In genomic region chr17:26633926-26634325, GRCm38 (mm10) we compare ENCODE assay signal across 27 mouse cellular contexts. TPM values are rescaled to one million over a fixed set of nuclear protein-coding genes. Genes with fewer than 3 reads are reported as not detected.
DNase-seq lines count a peak whose midpoint lies in the region; ATAC-seq and TF ChIP-seq lines count a peak whose summit lies in the region.
"Had no signal": no experiment of that assay in that cellular context is flagged by ENCODE, and none has a peak within 500 bp of the region (broad histone marks: within the 10 kb centered on the region; RNA-seq: fewer than 3 reads in every experiment).

No protein-coding gene starts in this region.

- H3K36me3 ChIP-seq in embryonic facial prominence, embryonic 13.5 days: peaks cover 90% of the 10 kb centered on the region
- H3K36me3 ChIP-seq in embryonic facial prominence, embryonic 10.5 days (replicated peaks): peaks cover 97% of the 10 kb centered on the region
- H3K36me3 ChIP-seq in kidney, embryonic 16.5 days (ENCODE audit: insufficient read depth, low read length): peaks cover 49% of the 10 kb centered on the region
- H3K36me3 ChIP-seq in kidney, embryonic 15.5 days: peaks cover 88% of the 10 kb centered on the region
- no peaks in the 10 kb centered on the region; the same call in 1 of the 2 replicates for H3K36me3 ChIP-seq in liver, adult 2 months (ENCODE audit: control insufficient read depth, insufficient read depth, low read length)
- peaks cover 22% of the 10 kb centered on the region; the same call in 1 of the 2 replicates for H3K36me3 ChIP-seq in liver, embryonic 11.5 days (ENCODE audit: control insufficient read depth, insufficient read depth, low read length)

- no peak for TF ChIP-seq POLR2A in liver, adult 2 months (IDR thresholded peaks at IDR 0.05; ENCODE audit: extremely low read depth, insufficient read depth, low read length)

- ATAC-seq in embryonic facial prominence, embryonic 13.5 days (ENCODE audit: insufficient number of reproducible peaks, insufficient read depth, low FRiP score, low TSS enrichment, low read depth): no peak
- ATAC-seq in kidney, embryonic 16.5 days (ENCODE audit: low FRiP score, low TSS enrichment): no peak
- ATAC-seq in kidney, embryonic 15.5 days (replicated peaks; ENCODE audit: low FRiP score): no peak
- no peak for ATAC-seq in liver, embryonic 11.5 days (replicated peaks; ENCODE audit: low FRiP score)
- ATAC-seq: activated CD4-positive, CD25-positive, alpha-beta regulatory T cell, adult 4 months; forebrain, embryonic 14.5 days; forebrain, postnatal 0 days; hindbrain, embryonic 16.5 days had no signal

- no peak overlapping the region for H3K4me2 ChIP-seq in embryonic facial prominence, embryonic 13.5 days
- H3K4me2 ChIP-seq in kidney, embryonic 16.5 days (replicated peaks; ENCODE audit: low read depth, low read length): no peak overlapping the region
- no peak overlapping the region for H3K4me2 ChIP-seq in kidney, embryonic 15.5 days
- no peak overlapping the region for H3K4me2 ChIP-seq in liver, embryonic 11.5 days
- H3K4me2 ChIP-seq: embryonic facial prominence, embryonic 15.5 days; heart, embryonic 11.5 days; heart, embryonic 15.5 days; hindbrain, embryonic 13.5 days had no signal

- no peak for TF ChIP-seq CTCF in liver, adult 2 months (IDR thresholded peaks at IDR 0.05; ENCODE audit: low read depth, low read length)

- H3K27me3 ChIP-seq in embryonic facial prominence, embryonic 13.5 days: no peaks in the 10 kb centered on the region
- H3K27me3 ChIP-seq in embryonic facial prominence, embryonic 10.5 days (replicated peaks; ENCODE audit: low read depth, poor library complexity, severe bottlenecking): no peaks in the 10 kb centered on the region
- H3K27me3 ChIP-seq in kidney, embryonic 16.5 days (ENCODE audit: insufficient read depth, low read length): no peaks in the 10 kb centered on the region
- no peaks in the 10 kb centered on the region for H3K27me3 ChIP-seq in kidney, embryonic 15.5 days
- no peaks in the 10 kb centered on the region for H3K27me3 ChIP-seq in liver, adult 2 months (ENCODE audit: control insufficient read depth, insufficient read depth, low read length)
- no peaks in the 10 kb centered on the region for H3K27me3 ChIP-seq in liver, embryonic 11.5 days (replicated peaks; ENCODE audit: control insufficient read depth, insufficient read depth, low read length)
- H3K27me3 ChIP-seq: embryonic facial prominence, embryonic 15.5 days; heart, embryonic 15.5 days; hindbrain, embryonic 13.5 days had no signal

- 97% methylated on average over 9 of the region's 9 CpGs for WGBS in embryonic facial prominence, embryonic 13.5 days
- WGBS in embryonic facial prominence, embryonic 10.5 days: 93% methylated on average over 9 of the region's 9 CpGs
- 95% methylated on average over 9 of the region's 9 CpGs for WGBS in kidney, embryonic 16.5 days
- 93% methylated on average over 9 of the region's 9 CpGs for WGBS in kidney, embryonic 15.5 days
- 72% methylated on average over 9 of the region's 9 CpGs for WGBS in liver, adult 2 months
- WGBS in liver, embryonic 11.5 days: 90% methylated on average over 9 of the region's 9 CpGs

- H3K79me2 ChIP-seq in liver, adult 2 months (ENCODE audit: control insufficient read depth, insufficient read depth, low read length): no peaks in the 10 kb centered on the region

- no peak overlapping the region for H3K27ac ChIP-seq in embryonic facial prominence, embryonic 13.5 days
- H3K27ac ChIP-seq in embryonic facial prominence, embryonic 10.5 days (replicated peaks): no peak overlapping the region
- no peak overlapping the region for H3K27ac ChIP-seq in kidney, embryonic 16.5 days (ENCODE audit: low read length)
- no peak overlapping the region for H3K27ac ChIP-seq in kidney, embryonic 15.5 days
- peak overlapping the region; percentile 77 for H3K27ac ChIP-seq in liver, adult 2 months (replicated peaks; ENCODE audit: insufficient read depth, low read depth, low read length)
- H3K27ac ChIP-seq in liver, embryonic 11.5 days (ENCODE audit: low read depth, low read length): no peak overlapping the region
- H3K27ac ChIP-seq: embryonic facial prominence, embryonic 15.5 days; heart, embryonic 15.5 days; hindbrain, embryonic 10.5 days; hindbrain, embryonic 13.5 days had no signal

- no peak for DNase-seq in embryonic facial prominence, embryonic 10.5 days (ENCODE audit: low spot score)
- DNase-seq in kidney, adult 11 months: peak; percentile 37
- peak; percentile 35 to 72 for DNase-seq in kidney, postnatal 25 days
- peak; percentile 72 for DNase-seq in liver, adult 2 months (ENCODE audit: extremely low read depth, low read depth, low spot score)
- no peak for DNase-seq in liver, embryonic 11.5 days (ENCODE audit: low spot score)
- DNase-seq: adrenal gland, adult 8-10 months; adrenal gland, postnatal 25 days; cerebellum, adult 11-12 months; cerebellum, adult 8-10 months; cerebellum, postnatal 10 days; cerebellum, postnatal 36 days; embryo, embryonic 11 days; forebrain, postnatal 0 days; gastrocnemius, postnatal 25 days; heart, postnatal 10 days; heart, postnatal 36 days had no signal

- H3K4me3 ChIP-seq in embryonic facial prominence, embryonic 13.5 days: no peak overlapping the region
- no peak overlapping the region for H3K4me3 ChIP-seq in embryonic facial prominence, embryonic 10.5 days
- no peak overlapping the region for H3K4me3 ChIP-seq in kidney, embryonic 16.5 days (ENCODE audit: low read length)
- H3K4me3 ChIP-seq in kidney, embryonic 15.5 days (replicated peaks): no peak overlapping the region
- no peak overlapping the region for H3K4me3 ChIP-seq in liver, adult 2 months (ENCODE audit: insufficient read depth, low read depth, low read length)
- H3K4me3 ChIP-seq in liver, embryonic 11.5 days (ENCODE audit: low read depth, low read length): no peak overlapping the region
- H3K4me3 ChIP-seq: embryonic facial prominence, embryonic 15.5 days; heart, embryonic 15.5 days; hindbrain, embryonic 10.5 days; hindbrain, embryonic 13.5 days had no signal

- 0 out of 2 replicates have a peak overlapping the region, but pooled peaks have one; percentile 11 for H3K9ac ChIP-seq in embryonic facial prominence, embryonic 13.5 days
- no peak overlapping the region for H3K9ac ChIP-seq in kidney, embryonic 16.5 days (replicated peaks; ENCODE audit: low read length)
- no peak overlapping the region for H3K9ac ChIP-seq in kidney, embryonic 15.5 days
- H3K9ac ChIP-seq in liver, adult 2 months (ENCODE audit: low read depth, low read length): no peak overlapping the region
- H3K9ac ChIP-seq in liver, embryonic 11.5 days (ENCODE audit: low read depth, low read length): no peak overlapping the region
- H3K9ac ChIP-seq: embryonic facial prominence, embryonic 15.5 days; forebrain, postnatal 0 days; heart, embryonic 15.5 days; hindbrain, embryonic 13.5 days had no signal

- H3K4me1 ChIP-seq in embryonic facial prominence, embryonic 13.5 days: no peaks in the 10 kb centered on the region
- H3K4me1 ChIP-seq in embryonic facial prominence, embryonic 10.5 days: peaks cover 4% of the 10 kb centered on the region; the same call in 1 of the 2 replicates
- H3K4me1 ChIP-seq in kidney, embryonic 16.5 days (ENCODE audit: insufficient read depth, low read length): peaks cover 3% of the 10 kb centered on the region; the same call in 1 of the 2 replicates
- no peaks in the 10 kb centered on the region for H3K4me1 ChIP-seq in kidney, embryonic 15.5 days
- H3K4me1 ChIP-seq in liver, adult 2 months (ENCODE audit: control insufficient read depth, insufficient read depth, low read length): peaks cover 54% of the 10 kb centered on the region
- H3K4me1 ChIP-seq in liver, embryonic 11.5 days (replicated peaks; ENCODE audit: control insufficient read depth, insufficient read depth, low read length): no peaks in the 10 kb centered on the region; the same call in none of the 2 replicates
- H3K4me1 ChIP-seq: embryonic facial prominence, embryonic 15.5 days; hindbrain, embryonic 13.5 days had no signal

- no peaks in the 10 kb centered on the region for H3K9me3 ChIP-seq in embryonic facial prominence, embryonic 13.5 days
- no peaks in the 10 kb centered on the region for H3K9me3 ChIP-seq in embryonic facial prominence, embryonic 10.5 days
- no peaks in the 10 kb centered on the region for H3K9me3 ChIP-seq in kidney, embryonic 16.5 days (ENCODE audit: low read length)
- H3K9me3 ChIP-seq in kidney, embryonic 15.5 days (replicated peaks): no peaks in the 10 kb centered on the region
- H3K9me3 ChIP-seq in liver, embryonic 11.5 days (ENCODE audit: control insufficient read depth, low read length): no peaks in the 10 kb centered on the region
- H3K9me3 ChIP-seq: embryonic facial prominence, embryonic 15.5 days; heart, embryonic 15.5 days; hindbrain, embryonic 10.5 days; hindbrain, embryonic 13.5 days had no signal

RNA-seq across cellular contexts. Expression of gene Atp6v0e, which starts 29.1 kb away (rescaled TPM):
- polyA plus RNA-seq in embryonic facial prominence, embryonic 13.5 days (2015; fragmentation: Nextera tagmentation; extraction: Ambion mirVana): 180 and 202 TPM in 2 replicates
- polyA plus RNA-seq in embryonic facial prominence, embryonic 10.5 days (2016; fragmentation: Nextera tagmentation; extraction: Ambion mirVana): 118 and 120 TPM in 2 replicates
- 251 and 271 TPM in 2 replicates for polyA plus RNA-seq in kidney, embryonic 16.5 days (2015; fragmentation: Nextera tagmentation; extraction: Ambion mirVana)
- polyA plus RNA-seq in kidney, embryonic 15.5 days (2015; fragmentation: Nextera tagmentation; extraction: Ambion mirVana): 211 and 224 TPM in 2 replicates
- 104 and 108 TPM in 2 replicates for total RNA-seq in liver, adult 2 months (2014; rRNA removed)
- 122 and 131 TPM in 2 replicates for polyA plus RNA-seq in liver, adult 2 months (2012; rRNA removed)
- 244 and 245 TPM in 2 replicates for polyA plus RNA-seq in liver, embryonic 11.5 days (2014; fragmentation: Nextera tagmentation; extraction: Ambion mirVana)

Comparison
In these comparisons a context has a peak if more than half of its experiments do, and no peak if none do; other contexts are left out.
1. DNase-seq: peak in kidney, adult 11 months (single experiment), kidney, postnatal 25 days (2 of 2) and liver, adult 2 months (single experiment); none in embryonic facial prominence, embryonic 10.5 days (single experiment) and liver, embryonic 11.5 days (single experiment).